8 mouse cellular contexts compared by ENCODE assay signal in genomic region chr14:60486278-60486935, GRCm38 (mm10).
A peak's percentile ranks its signal among the peaks of the same experiment; 100 is the strongest.
DNase-seq lines count a peak whose midpoint lies in the region; ATAC-seq lines count a peak whose summit lies in the region.

No protein-coding gene starts in this region.

- peaks cover 5% of the 10 kb centered on the region; the same call in 1 of the 2 replicates for H3K4me1 ChIP-seq in heart, embryonic 16.5 days (ENCODE audit: control insufficient read depth, insufficient read depth, low read length)
- peaks cover 5% of the 10 kb centered on the region for H3K4me1 ChIP-seq in forebrain, embryonic 14.5 days (ENCODE audit: control insufficient read depth, insufficient read depth, low read length)
- peaks cover 21% of the 10 kb centered on the region for H3K4me1 ChIP-seq in limb, embryonic 10.5 days
- H3K4me1 ChIP-seq in neural tube, embryonic 14.5 days (ENCODE audit: control insufficient read depth, insufficient read depth, low read length) = peaks cover 9% of the 10 kb centered on the region

- peaks cover 23% of the 10 kb centered on the region for H3K27me3 ChIP-seq in heart, embryonic 16.5 days (ENCODE audit: control insufficient read depth, insufficient read depth, low read length)
- H3K27me3 ChIP-seq in forebrain, embryonic 14.5 days (replicated peaks; ENCODE audit: control insufficient read depth, insufficient read depth, low read length) = no peaks in the 10 kb centered on the region
- H3K27me3 ChIP-seq in limb, embryonic 10.5 days (ENCODE audit: low read depth, poor library complexity, severe bottlenecking) = peaks cover 38% of the 10 kb centered on the region
- no peaks in the 10 kb centered on the region for H3K27me3 ChIP-seq in neural tube, embryonic 14.5 days (ENCODE audit: control insufficient read depth, insufficient read depth, low read length)

- WGBS in heart, embryonic 16.5 days = 5% methylated on average over 9 of the region's 9 CpGs
- 2% methylated on average over 9 of the region's 9 CpGs for WGBS in forebrain, embryonic 14.5 days
- WGBS in limb, embryonic 10.5 days = 4% methylated on average over 9 of the region's 9 CpGs
- 4% methylated on average over 9 of the region's 9 CpGs for WGBS in neural tube, embryonic 14.5 days

- H3K4me2 ChIP-seq in heart, embryonic 16.5 days (ENCODE audit: low read depth, low read length) = peak overlapping the region; percentile 95
- peak overlapping the region; percentile 92 for H3K4me2 ChIP-seq in forebrain, embryonic 14.5 days (ENCODE audit: low read length)
- peak overlapping the region; percentile 85; the same call in 1 of the 2 replicates for H3K4me2 ChIP-seq in neural tube, embryonic 14.5 days (ENCODE audit: low read depth, low read length)

- no peak overlapping the region for H3K9ac ChIP-seq in heart, embryonic 16.5 days (ENCODE audit: low read length)
- H3K9ac ChIP-seq in forebrain, embryonic 14.5 days (ENCODE audit: low read length) = no peak overlapping the region
- H3K9ac ChIP-seq in neural tube, embryonic 14.5 days (replicated peaks; ENCODE audit: low read depth, low read length) = no peak overlapping the region

- ATAC-seq in heart, embryonic 16.5 days (replicated peaks; ENCODE audit: extremely low read depth, insufficient read depth, low FRiP score) = no peak
- ATAC-seq in forebrain, embryonic 14.5 days = peak; percentile 49; the same call in 1 of the 2 replicates
- no peak for ATAC-seq in neural tube, embryonic 14.5 days (ENCODE audit: low read depth)

- no peak overlapping the region for H3K27ac ChIP-seq in heart, embryonic 16.5 days (ENCODE audit: low read length)
- no peak overlapping the region for H3K27ac ChIP-seq in forebrain, embryonic 14.5 days (ENCODE audit: low read depth, low read length)
- H3K27ac ChIP-seq in limb, embryonic 10.5 days = no peak overlapping the region
- H3K27ac ChIP-seq in neural tube, embryonic 14.5 days (ENCODE audit: low read depth, low read length) = no peak overlapping the region

- peak overlapping the region; percentile 8; the same call in 1 of the 2 replicates for H3K4me3 ChIP-seq in heart, embryonic 16.5 days (ENCODE audit: low read length)
- H3K4me3 ChIP-seq in forebrain, embryonic 14.5 days (ENCODE audit: low read depth, low read length) = no peak overlapping the region
- peak overlapping the region; percentile 58 for H3K4me3 ChIP-seq in limb, embryonic 10.5 days
- no peak overlapping the region for H3K4me3 ChIP-seq in neural tube, embryonic 14.5 days (ENCODE audit: low read depth, low read length)

- no peaks in the 10 kb centered on the region for H3K36me3 ChIP-seq in heart, embryonic 16.5 days (ENCODE audit: control insufficient read depth, insufficient read depth)
- no peaks in the 10 kb centered on the region for H3K36me3 ChIP-seq in forebrain, embryonic 14.5 days (ENCODE audit: control insufficient read depth, insufficient read depth, low read length)
- H3K36me3 ChIP-seq in limb, embryonic 10.5 days = no peaks in the 10 kb centered on the region
- no peaks in the 10 kb centered on the region for H3K36me3 ChIP-seq in neural tube, embryonic 14.5 days (ENCODE audit: control insufficient read depth, insufficient read depth, low read length)

- DNase-seq in heart, postnatal 4 days = no peak
- DNase-seq in forebrain, embryonic 14.5 days (ENCODE audit: low spot score) = peak; percentile 24
- DNase-seq in limb, embryonic 10.5 days (ENCODE audit: low spot score) = peak; percentile 47
- DNase-seq in left cerebral cortex, adult 9 months (ENCODE audit: low spot score in 2 of 2) = no peak
- DNase-seq in c-Kit-positive CD71-positive TER-119-positive erythroid progenitor cells, embryonic 14.5 days (ENCODE audit: low spot score) = no peak
- no peak for DNase-seq in adrenal gland, postnatal 4 days (ENCODE audit: low spot score in 2 of 2)

- H3K9me3 ChIP-seq in heart, embryonic 16.5 days (replicated peaks; ENCODE audit: control insufficient read depth, low read length) = peaks cover 3% of the 10 kb centered on the region
- no peaks in the 10 kb centered on the region for H3K9me3 ChIP-seq in forebrain, embryonic 14.5 days (replicated peaks; ENCODE audit: control insufficient read depth, low read length)
- H3K9me3 ChIP-seq in limb, embryonic 10.5 days (replicated peaks) = no peaks in the 10 kb centered on the region
- H3K9me3 ChIP-seq in neural tube, embryonic 14.5 days (ENCODE audit: control insufficient read depth, low read length) = no peaks in the 10 kb centered on the region

Comparison
In these comparisons a context has a peak if more than half of its experiments do, and no peak if none do; other contexts are left out.
1. H3K4me3 ChIP-seq: peak in heart, embryonic 16.5 days (single experiment) and limb, embryonic 10.5 days (single experiment); none in forebrain, embryonic 14.5 days (single experiment) and neural tube, embryonic 14.5 days (single experiment).
2. DNase-seq: peak in forebrain, embryonic 14.5 days (single experiment) and limb, embryonic 10.5 days (single experiment); none in heart, postnatal 4 days (single experiment), left cerebral cortex, adult 9 months (0 of 2), c-Kit-positive CD71-positive TER-119-positive erythroid progenitor cells, embryonic 14.5 days (single experiment) and adrenal gland, postnatal 4 days (0 of 2).
3. Peak in every context shown above with its lines, with median percentiles within 50 percentile points of each other: H3K4me2 ChIP-seq.